Mouse (Mus musculus): ENCODE results near the gene Sh3pxd2a. TPM values are rescaled to one million over a fixed set of nuclear protein-coding genes. Genes with fewer than 3 reads are reported as not detected.

The Sh3pxd2a gene
- polyA plus RNA-seq, 1 experiment from 2014 or later = 0.65 TPM

DNA sequence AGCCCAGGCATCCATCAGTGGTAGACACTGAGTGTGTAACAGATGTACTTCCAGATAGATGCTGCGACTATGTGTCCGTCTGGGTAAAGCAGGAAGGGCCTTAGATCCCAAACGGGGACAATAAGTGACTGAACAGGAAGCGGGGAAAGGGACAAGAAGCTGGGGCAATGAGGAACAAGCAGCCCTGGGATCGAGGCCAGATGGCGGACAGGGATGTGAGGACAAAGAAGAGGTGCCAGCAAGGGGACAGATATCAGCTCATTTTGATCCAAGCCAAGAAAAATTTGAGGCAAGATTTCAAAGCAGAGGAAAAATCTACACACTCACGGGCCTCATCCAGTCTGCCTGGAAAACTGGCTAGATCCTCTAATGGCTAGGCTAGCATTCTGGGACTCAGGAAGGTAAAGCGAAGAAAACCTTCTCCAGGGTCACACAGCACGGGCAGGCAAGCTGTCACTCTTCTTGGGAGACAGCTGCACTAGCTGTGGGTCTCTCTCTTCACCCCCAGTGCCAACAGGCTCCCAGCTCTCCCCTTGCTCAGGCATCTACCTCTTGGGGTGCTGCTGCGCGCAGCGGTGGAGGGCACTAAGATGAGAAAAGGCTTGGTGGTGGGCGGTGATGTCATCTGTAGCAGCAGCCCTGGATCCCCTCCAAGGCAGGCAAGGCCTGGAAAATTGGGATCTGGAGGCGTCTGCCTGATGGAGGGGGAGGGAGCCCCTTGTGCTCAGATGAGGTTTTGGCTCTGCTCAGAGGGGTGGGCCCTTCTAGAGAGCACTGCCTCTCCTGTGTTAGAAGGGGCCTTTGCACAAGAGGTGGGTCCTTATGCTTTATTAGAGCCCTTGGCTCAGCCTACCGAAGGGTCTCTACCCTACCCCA, 146.9 kb downstream of the Sh3pxd2a start:
- no peak for ATAC-seq (ENCODE audit: low read depth)
- H3K27ac ChIP-seq (ENCODE audit: low read length) = no peak overlapping the region
- H3K4me1 ChIP-seq (ENCODE audit: control insufficient read depth, low read depth, low read length) = peaks cover 7% of the 10 kb centered on the region

DNA sequence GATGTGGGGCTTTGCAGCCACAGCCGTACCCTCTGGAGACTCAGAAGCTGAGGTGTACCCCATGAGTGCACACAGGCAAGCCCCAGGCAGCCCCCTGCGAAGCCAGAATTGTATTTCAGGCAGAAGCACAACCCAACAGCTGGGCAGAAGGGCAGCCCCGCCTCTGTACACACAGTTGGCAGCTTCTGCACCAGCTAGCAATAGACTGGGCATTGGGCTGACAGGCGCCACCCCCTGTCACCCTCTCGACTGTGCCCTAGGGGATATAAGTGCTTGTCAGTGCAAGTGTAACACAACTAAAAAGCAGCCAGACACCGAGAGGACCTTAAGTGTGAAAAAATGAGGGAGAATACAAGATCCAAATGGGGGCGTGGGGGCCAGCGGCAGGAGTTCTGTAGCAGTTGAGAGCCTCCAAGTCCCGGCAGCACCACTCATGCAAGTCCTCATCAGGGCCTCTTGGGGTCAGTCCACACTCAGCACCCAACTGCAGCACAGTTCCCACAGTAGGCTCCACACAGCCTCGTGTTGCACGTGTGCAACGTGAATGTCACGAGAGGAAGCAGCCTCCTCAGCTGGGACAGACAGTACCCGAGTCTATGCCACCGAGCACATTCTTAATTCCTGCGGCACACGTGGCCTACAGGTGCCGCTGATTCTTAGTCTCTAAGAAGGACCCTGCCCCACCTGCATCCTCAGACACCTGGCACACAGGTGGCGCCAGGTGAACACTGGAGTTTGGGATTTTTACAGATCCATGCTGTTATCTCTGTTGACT, 147.7 kb downstream of the Sh3pxd2a start:
- ATAC-seq (ENCODE audit: low read depth) = no peak
- Histone ChIP-seq H3K27ac (ENCODE audit: low read length) (no peak overlapping the region), H3K9me3 (replicated peaks; ENCODE audit: control insufficient read depth, low read length) (no peaks in the 10 kb centered on the region), H3K36me3 (ENCODE audit: control insufficient read depth, insufficient read depth) (no peaks in the 10 kb centered on the region), H3K9ac (ENCODE audit: low read depth, low read length) (no peak overlapping the region), H3K4me2 (ENCODE audit: low read depth, low read length) (no peak overlapping the region), H3K27me3 (ENCODE audit: control insufficient read depth, insufficient read depth, low read depth, low read length) (peaks cover 14% of the 10 kb centered on the region), H3K4me3 (ENCODE audit: low read depth, low read length) (no peak overlapping the region), H3K4me1 (ENCODE audit: control insufficient read depth, low read depth, low read length) (peaks cover 13% of the 10 kb centered on the region)
- 59% methylated on average over 19 of the region's 19 CpGs for WGBS (ENCODE audit: insufficient replicate concordance)

More for the DNA sequence above, 146.9 kb downstream of the Sh3pxd2a start:
- no peaks in the 10 kb centered on the region for H3K9me3 ChIP-seq (replicated peaks; ENCODE audit: control insufficient read depth, low read length)
- no peak overlapping the region for H3K4me2 ChIP-seq (ENCODE audit: low read depth, low read length)
- no peak overlapping the region for H3K9ac ChIP-seq (ENCODE audit: low read depth, low read length)
- H3K4me3 ChIP-seq (ENCODE audit: low read depth, low read length) = no peak overlapping the region
- peaks cover 14% of the 10 kb centered on the region for H3K27me3 ChIP-seq (ENCODE audit: control insufficient read depth, insufficient read depth, low read depth, low read length)
- WGBS (ENCODE audit: insufficient replicate concordance) = 56% methylated on average over 15 of the region's 15 CpGs
- no peaks in the 10 kb centered on the region for H3K36me3 ChIP-seq (ENCODE audit: control insufficient read depth, insufficient read depth)

DNA sequence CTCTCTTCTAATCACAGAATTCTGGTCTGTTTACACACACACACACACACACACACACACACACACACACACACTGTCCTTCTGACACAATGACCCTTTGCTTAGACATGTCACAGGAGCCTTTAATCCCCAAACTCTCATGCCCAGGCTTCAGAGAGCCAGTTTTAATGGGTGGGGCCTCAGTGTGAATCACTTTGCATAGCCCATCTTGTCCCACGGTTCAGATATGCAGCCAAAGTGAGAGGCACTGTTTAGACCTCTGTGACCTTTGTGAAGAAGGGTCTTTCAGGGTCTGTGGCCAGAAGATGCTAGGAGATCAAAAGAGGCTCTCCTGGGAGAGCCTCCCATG, 148.3 kb downstream of the Sh3pxd2a start:
- H3K4me2 ChIP-seq (ENCODE audit: low read depth, low read length) = no peak overlapping the region
- peaks cover 14% of the 10 kb centered on the region for H3K4me1 ChIP-seq (ENCODE audit: control insufficient read depth, low read depth, low read length)
- no peak overlapping the region for H3K27ac ChIP-seq (ENCODE audit: low read length)
- H3K9ac ChIP-seq (ENCODE audit: low read depth, low read length) = no peak overlapping the region
- peaks cover 14% of the 10 kb centered on the region for H3K27me3 ChIP-seq (ENCODE audit: control insufficient read depth, insufficient read depth, low read depth, low read length)
- no peak for ATAC-seq (ENCODE audit: low read depth)
- no peak overlapping the region for H3K4me3 ChIP-seq (ENCODE audit: low read depth, low read length)
- H3K36me3 ChIP-seq (ENCODE audit: control insufficient read depth, insufficient read depth) = no peaks in the 10 kb centered on the region
- 22% methylated on average over 1 of the region's 1 CpGs for WGBS (ENCODE audit: insufficient replicate concordance)
- no peaks in the 10 kb centered on the region for H3K9me3 ChIP-seq (replicated peaks; ENCODE audit: control insufficient read depth, low read length)

DNA sequence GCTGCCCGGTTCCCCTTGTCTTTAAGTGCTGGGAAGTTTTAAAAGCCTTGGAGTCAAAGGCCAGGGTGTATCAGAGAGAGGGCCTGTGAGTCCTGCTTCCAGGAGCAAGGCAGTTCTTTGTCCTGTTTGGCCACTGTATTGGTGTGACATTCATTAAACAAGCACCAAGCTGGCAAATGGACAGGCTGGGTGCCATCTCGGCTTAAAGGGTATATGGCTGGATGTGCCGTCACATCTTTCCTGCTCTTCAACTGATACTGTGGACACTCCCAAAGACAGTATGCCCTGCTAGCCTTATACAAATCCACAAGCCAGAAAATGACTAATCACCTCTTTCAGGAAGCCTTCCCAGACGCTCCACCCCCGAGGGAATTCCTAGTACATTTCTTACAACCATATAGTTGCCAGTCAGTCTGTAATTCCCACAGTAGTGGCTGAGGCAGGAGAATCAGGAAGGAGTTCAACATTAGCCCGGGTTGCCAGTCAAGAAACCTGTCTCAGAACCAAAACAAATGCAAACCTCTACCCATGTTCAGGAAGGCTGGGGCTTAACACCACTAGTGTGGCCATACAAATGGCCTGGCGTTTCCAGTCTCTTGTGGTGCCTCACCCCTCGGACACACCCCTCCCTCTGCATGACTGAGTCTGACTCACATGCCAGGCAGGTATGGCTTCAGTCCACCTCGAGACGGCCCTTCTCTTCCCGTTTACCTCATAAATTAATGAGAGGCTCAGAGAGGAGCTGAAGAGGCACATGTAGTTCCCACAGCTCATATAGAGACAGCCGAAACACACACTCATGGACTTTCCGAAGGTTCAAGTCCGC, 148.9 kb downstream of the Sh3pxd2a start:
- no peaks in the 10 kb centered on the region for H3K9me3 ChIP-seq (replicated peaks; ENCODE audit: control insufficient read depth, low read length)
- H3K27me3 ChIP-seq (ENCODE audit: control insufficient read depth, insufficient read depth, low read depth, low read length) = peaks cover 14% of the 10 kb centered on the region
- no peaks in the 10 kb centered on the region for H3K36me3 ChIP-seq (ENCODE audit: control insufficient read depth, insufficient read depth)
- peaks cover 8% of the 10 kb centered on the region; the same call in 1 of the 2 replicates for H3K4me1 ChIP-seq (ENCODE audit: control insufficient read depth, low read depth, low read length)
- no peak for ATAC-seq (ENCODE audit: low read depth)
- no peak overlapping the region for H3K4me3 ChIP-seq (ENCODE audit: low read depth, low read length)
- peak overlapping the region; percentile 61 for H3K4me2 ChIP-seq (ENCODE audit: low read depth, low read length)
- no peak overlapping the region for H3K9ac ChIP-seq (ENCODE audit: low read depth, low read length)
- H3K27ac ChIP-seq (ENCODE audit: low read length) = no peak overlapping the region
- 49% methylated on average over 14 of the region's 14 CpGs for WGBS (ENCODE audit: insufficient replicate concordance)

DNA sequence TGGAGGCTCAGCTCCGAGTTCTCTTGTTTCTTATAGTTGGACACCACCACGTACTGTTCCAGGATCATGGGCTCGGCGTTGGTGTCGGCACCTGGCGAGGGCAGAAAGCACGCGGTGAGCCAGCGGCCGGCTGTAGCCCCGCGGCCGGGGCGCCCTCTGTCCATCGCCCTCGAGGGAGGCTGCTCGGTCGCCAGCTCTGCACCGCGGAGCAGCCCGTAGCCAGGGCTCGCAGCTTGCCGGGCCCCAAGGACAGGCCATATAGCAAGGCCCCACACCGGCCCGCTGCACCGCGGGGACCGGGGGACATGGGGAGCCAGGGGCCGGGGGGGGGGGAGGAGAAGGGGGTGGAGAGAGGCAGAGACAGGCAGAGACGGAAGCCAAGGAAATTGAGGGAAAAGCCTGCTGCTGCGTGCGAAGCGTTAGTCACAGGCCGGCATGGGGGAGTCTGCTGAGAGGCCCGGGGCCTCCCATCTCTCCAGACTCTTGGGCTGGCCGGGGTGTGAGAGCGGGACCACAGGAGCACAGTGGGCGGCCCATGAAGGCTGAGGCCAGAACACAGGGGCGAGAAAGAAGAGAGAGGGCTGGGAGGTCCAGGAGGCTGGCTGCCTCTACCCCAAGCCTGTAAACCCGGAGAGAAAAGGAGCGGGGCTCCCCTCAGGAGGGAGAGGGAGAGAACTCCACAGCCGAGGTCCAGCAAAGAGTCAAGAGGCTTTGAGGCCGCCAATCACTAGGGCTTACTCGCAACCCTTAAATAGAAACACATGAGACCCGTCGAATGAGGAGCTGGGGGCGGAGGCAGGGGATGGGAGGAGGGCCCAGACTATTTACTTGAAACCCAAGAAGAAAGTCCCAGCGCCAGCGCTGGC, 149.9 kb downstream of the Sh3pxd2a start:
- H3K27ac ChIP-seq (ENCODE audit: low read length) = peak overlapping the region; percentile 60

DNA sequence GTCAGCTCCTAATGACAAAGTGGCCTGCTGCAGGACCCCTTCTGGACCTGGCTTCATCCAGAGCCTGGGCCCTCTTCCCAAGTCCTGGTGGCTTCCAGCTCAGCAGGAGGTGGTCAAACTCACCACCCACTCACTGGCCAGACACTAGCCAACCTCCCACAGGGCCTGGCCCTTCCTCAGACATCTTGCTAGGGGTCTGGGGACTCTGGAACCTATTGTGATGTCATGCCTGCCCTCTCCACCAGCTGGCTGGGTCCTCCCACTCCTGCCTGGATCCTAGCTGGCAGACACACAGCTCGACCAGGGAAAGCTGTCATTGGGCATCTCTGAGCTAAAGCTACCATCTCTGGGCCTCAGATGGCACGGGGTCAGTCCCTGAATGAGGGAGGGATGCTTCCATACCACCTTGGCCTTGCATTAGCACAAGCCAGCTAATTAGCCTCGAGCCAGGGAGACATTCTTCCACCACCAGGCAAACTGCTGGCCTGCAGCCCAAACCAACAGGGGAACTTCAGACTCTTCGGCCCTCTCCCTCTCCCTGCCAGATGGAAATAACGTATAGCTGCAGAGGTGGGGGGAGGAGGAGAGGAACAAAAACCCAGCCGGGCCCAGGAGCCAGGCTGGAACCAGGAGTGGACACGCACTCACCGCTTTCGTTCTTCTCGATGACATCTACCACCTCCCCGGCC, 150.7 kb downstream of the Sh3pxd2a start:
- Histone ChIP-seq H3K27me3 (ENCODE audit: control insufficient read depth, insufficient read depth, low read depth, low read length) (peaks cover 14% of the 10 kb centered on the region), H3K27ac (ENCODE audit: low read length) (no peak overlapping the region), H3K4me3 (ENCODE audit: low read depth, low read length) (peak overlapping the region; percentile 44), H3K4me2 (ENCODE audit: low read depth, low read length) (peak overlapping the region; percentile 61), H3K4me1 (ENCODE audit: control insufficient read depth, low read depth, low read length) (peaks cover 8% of the 10 kb centered on the region; the same call in 1 of the 2 replicates), H3K36me3 (ENCODE audit: control insufficient read depth, insufficient read depth) (no peaks in the 10 kb centered on the region), H3K9ac (ENCODE audit: low read depth, low read length) (no peak overlapping the region), H3K9me3 (replicated peaks; ENCODE audit: control insufficient read depth, low read length) (no peaks in the 10 kb centered on the region)
- 31% methylated on average over 11 of the region's 11 CpGs for WGBS (ENCODE audit: insufficient replicate concordance)
- ATAC-seq (ENCODE audit: low read depth) = 0 out of 2 replicates have a peak, but pooled peaks have one; percentile 6

More for the DNA sequence above, 149.9 kb downstream of the Sh3pxd2a start:
- Histone ChIP-seq H3K4me3 (ENCODE audit: low read depth, low read length) (peak overlapping the region; percentile 44), H3K27me3 (ENCODE audit: control insufficient read depth, insufficient read depth, low read depth, low read length) (peaks cover 14% of the 10 kb centered on the region), H3K4me1 (ENCODE audit: control insufficient read depth, low read depth, low read length) (peaks cover 8% of the 10 kb centered on the region; the same call in 1 of the 2 replicates), H3K9ac (ENCODE audit: low read depth, low read length) (peak overlapping the region; percentile 39), H3K36me3 (ENCODE audit: control insufficient read depth, insufficient read depth) (no peaks in the 10 kb centered on the region), H3K4me2 (ENCODE audit: low read depth, low read length) (peak overlapping the region; percentile 61), H3K9me3 (replicated peaks; ENCODE audit: control insufficient read depth, low read length) (no peaks in the 10 kb centered on the region)
- ATAC-seq (ENCODE audit: low read depth) = peak; percentile 33
- WGBS (ENCODE audit: insufficient replicate concordance) = 9% methylated on average over 49 of the region's 49 CpGs

DNA sequence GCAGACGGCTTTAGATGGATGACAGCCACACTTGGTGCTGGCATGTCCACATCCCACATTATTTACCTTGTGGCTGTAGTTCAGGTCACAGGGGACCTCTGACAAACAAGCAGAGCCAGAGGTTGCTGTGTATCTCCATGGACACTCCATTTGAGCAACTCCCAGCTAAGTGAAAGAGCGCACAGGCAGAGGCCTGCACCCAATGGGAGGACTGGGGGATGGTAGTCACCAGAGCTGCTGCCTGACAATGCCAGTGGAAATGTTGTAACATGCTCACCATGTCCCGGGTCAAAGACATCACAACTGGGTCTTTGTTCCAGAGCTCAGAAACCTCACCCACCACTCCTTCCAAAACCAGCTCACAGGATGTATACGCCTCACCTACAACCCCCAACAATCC, 153.0 kb downstream of the Sh3pxd2a start:
- H3K27ac ChIP-seq (ENCODE audit: low read length) = peak overlapping the region; percentile 59
- H3K4me1 ChIP-seq (ENCODE audit: control insufficient read depth, low read depth, low read length) = peaks cover 6% of the 10 kb centered on the region; the same call in 1 of the 2 replicates
- H3K27me3 ChIP-seq (ENCODE audit: control insufficient read depth, insufficient read depth, low read depth, low read length) = peaks cover 14% of the 10 kb centered on the region
- no peaks in the 10 kb centered on the region for H3K9me3 ChIP-seq (replicated peaks; ENCODE audit: control insufficient read depth, low read length)
- peak; percentile 83 for ATAC-seq (ENCODE audit: low read depth)
- 50% methylated on average over 4 of the region's 4 CpGs for WGBS (ENCODE audit: insufficient replicate concordance)
- no peak overlapping the region for H3K9ac ChIP-seq (ENCODE audit: low read depth, low read length)
- H3K4me3 ChIP-seq (ENCODE audit: low read depth, low read length) = no peak overlapping the region
- no peaks in the 10 kb centered on the region for H3K36me3 ChIP-seq (ENCODE audit: control insufficient read depth, insufficient read depth)
- H3K4me2 ChIP-seq (ENCODE audit: low read depth, low read length) = no peak overlapping the region

Data from liver, embryonic 16.5 days (tissue).